Mouse (Mus musculus) right cerebral cortex, adult 18-20 months (tissue): Measurements from ENCODE around the gene Rbm19.

ENCODE experiments used
- DNase-seq: peaks from one replicate; pipeline ENCODE4 v3.0.0; 2022; ENCODE audit warnings: mixed read lengths

The Rbm19 gene

GRCm38 (mm10) chr5:120207492-120207891 lies 91.2 kb downstream of the Rbm19 start:
- no peak for DNase-seq

- DNase-seq = no peak
Observed at GRCm38 (mm10) chr5:120210668-120211067, 94.4 kb downstream of the Rbm19 start.

DNA sequence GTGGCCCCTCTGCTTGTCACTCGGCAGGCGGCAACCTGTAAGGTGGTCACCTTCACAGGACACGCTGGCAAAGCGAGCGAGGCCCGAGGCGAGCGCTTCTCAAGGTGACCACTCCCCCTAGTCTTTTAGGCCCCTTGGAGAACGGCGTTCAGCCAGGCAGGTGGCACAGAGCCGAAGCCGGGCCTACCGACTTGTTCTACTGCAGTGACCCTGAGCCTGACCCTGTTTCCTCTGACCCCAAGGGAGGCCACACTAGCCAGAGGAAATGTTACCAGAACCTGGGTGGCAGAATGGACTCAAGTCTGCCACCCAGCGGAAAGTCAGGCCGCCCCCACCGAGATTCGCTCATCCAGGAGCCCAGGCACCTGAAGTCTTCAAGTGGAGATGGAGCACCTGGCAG lies 94.9 kb downstream of the Rbm19 start:
- no peak for DNase-seq

DNA sequence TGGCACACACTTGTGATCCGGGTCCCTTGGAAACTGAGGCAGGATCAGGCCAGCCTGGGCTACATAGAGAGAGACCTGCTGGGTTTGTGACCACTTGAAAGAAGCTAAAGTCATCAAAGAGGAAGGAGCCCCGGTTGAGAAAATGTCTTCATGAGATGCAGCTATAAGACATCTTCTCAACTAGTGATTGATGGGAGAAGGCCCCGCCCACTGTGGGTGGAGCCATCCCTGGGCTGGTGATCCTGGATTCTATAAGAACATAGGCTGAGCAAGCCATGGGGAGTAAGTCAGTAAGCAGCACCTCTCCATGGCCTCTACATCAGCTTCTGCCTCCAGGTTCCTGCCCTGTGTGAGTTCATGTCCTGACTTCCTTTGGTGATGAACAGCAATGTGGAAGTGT lies 98.2 kb downstream of the Rbm19 start:
- DNase-seq = no peak

GRCm38 (mm10) chr5:120221216-120221615 lies 105.0 kb downstream of the Rbm19 start:
- DNase-seq = no peak

DNA sequence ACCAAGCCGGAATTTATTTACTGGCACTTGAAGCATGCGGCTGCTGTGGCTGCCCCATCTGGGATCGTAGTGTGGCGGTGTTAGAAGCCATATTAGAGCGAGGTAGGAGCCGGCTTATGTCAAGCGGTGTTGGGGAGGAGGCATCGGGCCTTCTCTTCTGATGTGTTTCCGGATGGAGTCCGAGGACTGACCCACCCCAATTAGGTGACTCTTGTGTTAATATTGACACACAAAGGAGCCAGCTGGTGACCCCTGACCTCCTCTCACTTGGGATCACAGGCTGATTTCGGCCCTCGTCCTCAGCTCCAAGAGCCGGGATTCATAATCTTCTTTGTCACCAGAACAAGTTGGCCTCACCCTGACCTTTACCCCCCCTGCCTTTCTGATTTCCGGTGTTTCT lies 109.1 kb downstream of the Rbm19 start:
- no peak for DNase-seq

- no peak for DNase-seq
Observed at GRCm38 (mm10) chr5:120228613-120229409, 112.5 kb downstream of the Rbm19 start.

GRCm38 (mm10) chr5:120231435-120232147 lies 115.3 kb downstream of the Rbm19 start:
- DNase-seq = no peak

GRCm38 (mm10) chr5:120235147-120235546 lies 118.9 kb downstream of the Rbm19 start:
- no peak for DNase-seq

GRCm38 (mm10) chr5:120235571-120235970 lies 119.3 kb downstream of the Rbm19 start:
- peak; percentile 24 for DNase-seq

DNA sequence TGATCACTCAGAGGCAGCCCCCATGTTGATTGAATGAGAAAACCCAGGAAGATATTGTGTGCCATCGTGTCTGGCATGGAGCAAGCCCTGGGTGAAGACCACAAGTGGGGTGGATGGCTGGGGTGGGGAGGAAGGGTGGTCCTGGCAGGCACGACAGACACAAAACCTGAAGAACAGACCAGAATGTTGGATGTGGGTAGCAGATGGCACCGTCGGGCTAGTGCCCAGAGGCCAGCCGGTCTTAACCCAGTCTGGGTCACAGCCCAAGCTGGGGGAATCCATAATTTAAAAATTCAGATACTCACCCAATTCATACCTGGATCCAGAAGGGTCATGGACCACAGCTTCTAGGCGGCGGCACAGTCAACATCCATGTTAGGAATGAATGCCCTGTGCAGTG lies 123.8 kb downstream of the Rbm19 start:
- DNase-seq = no peak

- DNase-seq = no peak
Observed at GRCm38 (mm10) chr5:120245336-120245735, 129.1 kb downstream of the Rbm19 start.
